Mouse (Mus musculus) heart, adult 9 months (tissue): Measurements from ENCODE around the gene Apol7a.

Experiments used
- DNase-seq, 2 experiments: peaks; one replicate each; pipeline ENCODE4 v3.0.0; 2022; ENCODE audit warnings: low spot score in 2 of 2

Gene Apol7a

GRCm38 (mm10) chr15:77376920-77377319 lies 22.0 kb downstream of the Apol7a start:
- DNase-seq = no peak

- DNase-seq = no peak
Measured at GRCm38 (mm10) chr15:77370588-77370987, 28.3 kb downstream of the Apol7a start.

DNA sequence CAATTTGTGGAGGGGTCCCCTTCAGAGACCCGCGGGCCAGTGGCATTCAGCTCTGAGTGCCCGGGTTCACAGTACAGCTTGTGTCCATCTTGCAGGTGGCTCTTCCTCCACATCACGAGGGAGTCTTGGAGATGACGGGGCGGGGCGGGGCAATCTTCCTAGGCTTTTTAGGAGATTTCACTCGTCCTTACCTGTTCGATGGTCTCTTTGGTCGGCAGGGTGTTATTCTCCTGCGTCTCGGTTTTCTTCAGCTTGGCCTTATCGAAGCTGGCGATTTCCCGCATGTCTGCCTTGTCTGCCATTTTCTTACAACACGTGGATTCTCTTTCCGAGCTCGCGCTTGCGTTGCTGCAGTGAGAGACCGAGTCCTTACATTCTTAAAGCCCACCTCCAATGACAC lies 28.9 kb downstream of the Apol7a start:
- DNase-seq = no peak

DNA sequence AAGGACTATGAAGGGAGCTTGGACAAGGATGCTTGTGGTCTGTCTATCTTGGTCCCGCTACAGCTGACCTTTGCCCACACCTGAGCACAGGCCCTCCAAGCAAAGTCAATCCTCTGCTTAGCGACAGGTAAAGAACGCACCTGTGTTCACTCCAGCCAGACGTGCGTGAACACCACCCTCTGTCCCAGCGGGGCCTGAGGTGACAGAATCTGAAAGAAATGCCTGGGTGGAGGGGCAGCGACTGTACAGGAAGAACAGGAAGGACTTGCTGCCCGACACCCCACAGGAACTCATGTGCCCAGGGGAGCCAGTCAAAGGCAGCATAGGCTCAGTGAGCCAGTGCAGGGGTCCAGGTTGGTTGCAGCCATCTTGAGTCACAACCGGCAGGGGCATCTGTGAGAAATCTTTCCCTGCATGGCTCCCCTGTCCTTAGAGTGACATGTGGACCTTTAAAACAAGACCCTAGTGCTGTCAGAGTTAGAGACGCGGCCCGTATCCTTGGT lies 30.0 kb downstream of the Apol7a start:
- DNase-seq = no peak

DNA sequence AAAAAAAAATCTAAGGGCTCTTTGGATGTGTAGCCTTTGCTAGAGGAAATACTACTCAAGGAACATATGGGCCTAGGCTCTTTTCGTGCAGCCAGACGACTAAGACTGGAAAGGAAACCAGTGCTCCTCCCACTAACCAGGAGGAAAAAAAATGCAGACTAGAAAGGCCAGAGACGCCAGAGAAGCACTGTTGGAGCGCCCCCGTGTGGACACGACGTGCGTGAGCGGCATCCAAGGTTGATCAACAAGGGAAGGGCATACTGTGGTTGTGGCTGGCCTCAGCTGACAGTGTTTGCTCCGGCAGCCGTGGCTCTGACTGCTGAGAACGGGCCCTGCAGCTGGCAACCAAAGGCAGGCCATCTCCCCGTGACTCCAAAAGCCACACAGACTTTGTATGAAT lies 30.8 kb downstream of the Apol7a start:
- DNase-seq = peak; percentile 89 to 96

- DNase-seq = peak in 1 of 2 experiments; percentile 46
Measured at GRCm38 (mm10) chr15:77367504-77367903, 31.4 kb downstream of the Apol7a start.

- DNase-seq = peak; percentile 87 to 88
Measured at GRCm38 (mm10) chr15:77366706-77367484, 32.0 kb downstream of the Apol7a start.

DNA sequence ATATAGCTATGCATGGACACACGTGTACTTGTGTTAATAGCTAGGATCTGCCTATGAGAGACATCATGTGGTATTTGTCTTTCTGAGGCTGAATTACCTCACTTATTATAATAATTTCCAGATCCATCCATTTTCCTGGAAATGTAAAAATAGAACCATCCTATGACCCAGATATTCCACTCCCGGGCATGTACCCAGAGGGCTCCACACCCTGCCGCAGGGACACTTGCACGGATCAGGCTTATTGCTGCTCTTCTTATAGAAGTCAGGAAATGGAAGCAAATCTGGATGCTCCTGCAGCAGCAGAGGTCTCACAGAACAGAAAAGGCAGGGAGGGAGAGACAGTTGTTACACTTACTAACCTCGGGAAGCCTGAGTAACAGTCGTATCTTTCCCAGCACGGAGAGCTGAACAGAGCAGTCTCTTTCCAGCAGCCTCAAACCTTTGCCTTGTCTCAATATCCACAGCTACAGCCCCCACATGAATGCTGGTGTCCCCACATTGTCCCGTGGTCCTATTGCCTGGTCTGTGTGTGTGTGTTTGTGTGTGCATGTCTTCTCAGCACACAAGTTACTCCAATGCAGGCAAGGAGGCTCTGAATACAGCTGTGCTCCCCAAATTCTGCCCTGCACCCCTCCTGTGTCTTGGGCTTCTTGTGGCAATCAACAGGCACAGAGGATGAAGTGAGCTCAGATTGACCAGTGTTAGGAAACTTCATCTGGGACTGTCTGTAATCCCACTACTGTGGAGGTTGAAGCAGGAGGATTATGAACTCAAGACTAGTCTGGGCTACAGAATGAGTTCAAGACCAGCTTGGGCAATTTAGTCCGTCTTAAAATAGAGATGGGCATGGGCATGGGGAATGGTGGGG lies 33.0 kb downstream of the Apol7a start:
- peak; percentile 53 to 63 for DNase-seq

- DNase-seq = peak; percentile 65 to 73
Measured at GRCm38 (mm10) chr15:77364026-77364425, 34.9 kb downstream of the Apol7a start.

- DNase-seq = no peak
Measured at GRCm38 (mm10) chr15:77363578-77363977, 35.3 kb downstream of the Apol7a start.

DNA sequence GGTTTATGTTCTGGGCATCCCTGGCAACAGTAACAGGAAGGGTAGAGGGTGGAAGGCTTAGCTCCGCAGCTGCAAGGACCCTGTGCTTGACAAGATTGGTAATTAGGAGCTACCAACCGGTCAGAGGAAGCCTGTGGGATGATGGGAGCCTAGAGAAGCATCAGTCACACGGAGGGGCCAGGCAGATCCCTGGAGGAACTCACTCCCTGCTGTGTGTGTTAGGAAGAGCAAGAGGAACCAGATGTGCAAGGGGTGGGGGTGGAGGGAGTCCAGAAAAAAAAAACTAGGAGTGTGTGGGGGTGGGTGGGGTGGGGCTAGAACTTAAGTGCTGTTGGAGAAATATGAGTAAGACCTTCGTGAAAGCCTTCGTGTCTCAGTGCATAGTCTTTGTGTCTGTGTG lies 36.0 kb downstream of the Apol7a start:
- DNase-seq = no peak

GRCm38 (mm10) chr15:77359905-77360304 lies 39.0 kb downstream of the Apol7a start:
- DNase-seq = no peak

DNA sequence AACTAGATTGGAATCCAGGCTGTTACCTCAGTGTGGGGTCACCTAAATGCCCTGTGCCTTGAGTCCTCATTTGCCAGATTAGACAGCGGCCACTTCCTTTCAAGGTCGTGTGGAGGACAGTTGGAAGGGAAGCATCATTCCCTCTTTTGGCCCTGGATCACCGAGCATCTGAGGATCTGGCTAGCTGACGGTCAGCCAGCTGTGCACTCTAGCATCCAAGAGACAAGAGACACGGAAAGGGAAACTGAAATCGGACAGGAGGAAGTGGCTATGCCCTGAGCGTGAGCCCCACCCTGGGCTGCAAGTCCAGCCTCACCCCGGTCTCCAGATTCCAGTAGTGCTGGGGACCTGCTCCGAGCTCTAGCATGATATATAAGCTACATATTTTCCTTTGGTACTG lies 39.4 kb downstream of the Apol7a start:
- DNase-seq = peak; percentile 79 to 81

DNA sequence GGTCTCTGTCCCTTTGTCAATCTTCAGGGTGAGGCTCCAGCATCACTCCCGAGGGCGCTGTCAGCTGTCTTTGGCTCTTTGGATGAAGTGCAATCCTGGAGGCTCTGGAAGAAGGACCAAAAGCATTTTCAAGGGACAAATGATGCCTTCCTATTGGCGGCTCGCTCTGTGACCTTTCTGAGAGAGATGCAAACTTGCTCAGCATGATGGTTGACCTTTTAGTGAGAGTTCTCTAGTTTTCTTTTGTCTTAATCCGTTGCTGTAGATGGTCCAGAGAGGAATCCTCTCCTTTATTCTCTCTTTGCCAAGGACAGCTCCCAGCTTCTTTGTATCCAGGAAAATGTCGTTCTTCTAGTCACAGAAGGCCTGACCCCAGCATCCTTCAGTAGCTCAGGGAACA lies 39.8 kb downstream of the Apol7a start:
- DNase-seq = no peak

DNA sequence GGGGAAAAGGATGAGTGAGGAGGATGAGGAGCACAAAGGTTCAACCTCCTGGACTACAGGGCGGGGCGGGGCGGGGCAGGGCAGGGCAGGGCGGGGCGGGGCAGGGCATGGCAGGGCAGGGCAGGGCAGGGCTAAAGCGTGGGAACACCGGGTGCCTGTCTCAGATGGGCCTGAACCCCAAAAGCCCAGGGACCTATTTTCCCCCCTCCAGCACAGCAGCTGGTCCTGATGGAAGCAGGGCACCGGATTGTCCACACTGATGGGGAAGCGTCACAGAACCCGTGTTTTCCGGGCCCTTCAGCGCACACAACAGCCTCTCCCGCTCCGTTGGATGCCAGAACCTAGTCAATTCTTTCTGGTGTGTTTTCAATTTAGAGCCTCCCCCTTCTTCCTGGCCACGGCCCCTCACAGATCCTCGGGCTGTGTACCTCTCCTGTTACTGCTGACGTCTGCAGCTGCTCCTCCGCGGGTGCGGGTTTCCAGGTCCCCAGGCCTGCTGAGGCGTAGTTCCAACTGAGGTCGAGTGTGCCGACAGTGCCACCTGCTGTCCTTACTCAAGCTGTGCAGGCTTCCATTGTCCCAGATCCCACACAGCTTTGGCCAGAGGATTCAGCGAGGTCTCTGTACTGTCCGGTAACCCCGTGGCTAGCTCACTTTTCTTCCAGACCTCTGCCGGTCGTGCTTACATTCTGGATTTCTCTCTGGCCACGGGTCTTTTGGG lies 40.4 kb downstream of the Apol7a start:
- peak; percentile 85 to 89 for DNase-seq

DNA sequence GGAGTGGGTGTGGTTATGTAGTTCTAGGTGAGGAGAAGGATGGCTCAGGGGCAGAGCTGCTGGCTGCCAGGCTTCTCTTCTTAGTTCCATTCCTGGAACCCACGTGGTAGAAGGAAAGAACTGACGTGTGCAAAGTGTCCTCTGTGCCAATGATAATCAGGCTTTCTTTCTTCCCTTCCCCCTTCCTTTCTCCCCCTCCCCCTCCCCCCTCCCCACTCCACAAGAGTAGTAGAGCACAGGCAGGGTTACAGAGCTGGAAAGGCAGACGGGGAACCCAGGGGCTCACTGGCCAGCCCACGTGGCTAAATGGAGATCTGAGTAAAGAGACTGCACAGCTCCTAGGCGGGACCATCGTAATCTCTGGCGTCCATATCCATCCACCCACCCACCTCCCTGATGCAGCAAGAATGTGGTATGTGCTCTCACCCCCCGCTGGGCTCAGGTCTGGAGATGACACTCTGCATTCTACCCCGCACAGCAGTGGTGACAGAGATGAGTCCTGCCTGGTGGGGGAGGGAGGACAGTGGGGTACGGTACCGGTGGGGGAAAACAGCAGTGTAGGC lies 42.6 kb downstream of the Apol7a start:
- no peak for DNase-seq

- DNase-seq = no peak
Measured at GRCm38 (mm10) chr15:77354848-77355551, 43.9 kb downstream of the Apol7a start.

GRCm38 (mm10) chr15:77354496-77354847 lies 44.4 kb downstream of the Apol7a start:
- no peak for DNase-seq

GRCm38 (mm10) chr15:77353764-77354163 lies 45.1 kb downstream of the Apol7a start:
- no peak for DNase-seq

- DNase-seq = no peak
Measured at GRCm38 (mm10) chr15:77352863-77353262, 46.0 kb downstream of the Apol7a start.

GRCm38 (mm10) chr15:77350117-77350516 lies 48.8 kb downstream of the Apol7a start:
- DNase-seq = no peak
